Mouse (Mus musculus): Measurements from ENCODE around the gene BC051142. TPM values are rescaled to one million over a fixed set of nuclear protein-coding genes. Genes with fewer than 3 reads are reported as not detected.

BC051142 gene
- polyA plus RNA-seq, 1 experiment from 2014 or later = 5.6 TPM

DNA sequence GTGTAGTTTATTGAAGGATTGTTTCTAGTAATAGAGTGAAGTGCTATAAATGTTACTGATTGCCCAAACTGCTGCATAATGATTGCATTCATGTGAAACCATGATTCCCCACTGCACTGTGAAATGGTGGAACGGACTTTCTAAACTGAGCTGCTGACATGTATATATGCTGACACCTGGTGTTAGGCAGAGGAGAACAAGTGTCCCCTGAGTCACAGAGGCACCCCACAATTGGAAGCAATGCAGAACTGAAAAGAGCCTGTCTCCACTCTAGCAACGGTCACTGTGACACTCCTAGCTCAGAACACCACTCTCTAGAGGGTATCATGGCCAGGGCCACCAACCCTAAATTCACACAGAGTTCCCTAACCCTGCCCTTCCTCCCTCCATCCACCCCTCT lies 19.9 kb upstream of the BC051142 start:
- Histone ChIP-seq H3K4me3 (replicated peaks) (no peak overlapping the region), H3K9ac (replicated peaks) (no peak overlapping the region), H3K27ac (no peak overlapping the region), H3K36me3 (no peaks in the 10 kb centered on the region), H3K4me1 (replicated peaks) (no peaks in the 10 kb centered on the region), H3K27me3 (no peaks in the 10 kb centered on the region), H3K9me3 (no peaks in the 10 kb centered on the region; the same call in 1 of the 2 replicates), H3K4me2 (replicated peaks) (no peak overlapping the region)
- ATAC-seq = no peak
- WGBS = 78% methylated on average over 2 of the region's 2 CpGs

DNA sequence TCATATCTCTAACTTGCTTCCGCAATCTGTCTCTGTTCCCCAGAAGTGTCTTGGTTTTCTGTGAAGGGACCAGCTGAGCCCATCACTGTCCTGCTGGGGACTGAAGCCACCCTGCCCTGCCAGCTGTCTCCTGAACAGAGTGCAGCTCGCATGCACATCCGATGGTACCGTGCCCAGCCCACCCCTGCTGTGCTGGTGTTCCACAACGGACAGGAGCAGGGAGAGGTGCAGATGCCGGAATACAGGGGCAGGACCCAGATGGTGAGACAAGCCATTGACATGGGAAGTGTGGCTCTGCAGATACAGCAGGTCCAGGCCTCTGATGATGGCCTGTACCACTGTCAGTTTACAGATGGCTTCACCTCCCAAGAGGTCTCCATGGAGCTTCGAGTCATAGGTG lies 19.2 kb upstream of the BC051142 start:
- H3K4me1 ChIP-seq (replicated peaks) = no peaks in the 10 kb centered on the region
- 75% methylated on average over 7 of the region's 7 CpGs for WGBS
- no peak overlapping the region for H3K4me2 ChIP-seq (replicated peaks)
- no peak overlapping the region for H3K4me3 ChIP-seq (replicated peaks)
- no peaks in the 10 kb centered on the region for H3K36me3 ChIP-seq
- H3K27ac ChIP-seq = no peak overlapping the region
- ATAC-seq = no peak
- no peaks in the 10 kb centered on the region for H3K27me3 ChIP-seq
- no peak overlapping the region for H3K9ac ChIP-seq (replicated peaks)
- no peaks in the 10 kb centered on the region; the same call in 1 of the 2 replicates for H3K9me3 ChIP-seq

DNA sequence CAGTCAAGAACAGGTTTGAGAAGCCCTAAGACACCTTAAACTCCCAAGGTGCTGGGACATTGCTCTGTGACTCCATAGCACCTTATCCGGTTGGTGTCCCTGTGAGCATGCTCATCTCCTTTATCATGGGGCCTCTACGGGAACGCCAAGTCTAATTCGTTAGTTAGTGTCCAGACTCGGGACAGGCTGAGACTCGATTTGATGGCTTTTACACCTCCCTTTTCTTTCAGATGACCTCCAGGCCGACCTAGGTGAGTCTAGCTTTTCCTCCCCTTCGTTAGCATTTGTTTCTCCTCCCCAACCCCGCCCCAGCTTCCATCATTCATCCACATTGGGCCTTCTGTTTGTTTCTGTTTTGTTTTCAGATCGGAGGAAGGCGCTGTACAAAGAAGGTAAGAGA lies 16.7 kb upstream of the BC051142 start:
- H3K27me3 ChIP-seq = no peaks in the 10 kb centered on the region
- H3K36me3 ChIP-seq = no peaks in the 10 kb centered on the region
- no peak overlapping the region for H3K27ac ChIP-seq
- H3K9ac ChIP-seq (replicated peaks) = no peak overlapping the region
- H3K9me3 ChIP-seq = no peaks in the 10 kb centered on the region; the same call in 1 of the 2 replicates
- no peaks in the 10 kb centered on the region for H3K4me1 ChIP-seq (replicated peaks)
- no peak overlapping the region for H3K4me3 ChIP-seq (replicated peaks)
- 74% methylated on average over 11 of the region's 11 CpGs for WGBS
- ATAC-seq = no peak
- no peak overlapping the region for H3K4me2 ChIP-seq (replicated peaks)

DNA sequence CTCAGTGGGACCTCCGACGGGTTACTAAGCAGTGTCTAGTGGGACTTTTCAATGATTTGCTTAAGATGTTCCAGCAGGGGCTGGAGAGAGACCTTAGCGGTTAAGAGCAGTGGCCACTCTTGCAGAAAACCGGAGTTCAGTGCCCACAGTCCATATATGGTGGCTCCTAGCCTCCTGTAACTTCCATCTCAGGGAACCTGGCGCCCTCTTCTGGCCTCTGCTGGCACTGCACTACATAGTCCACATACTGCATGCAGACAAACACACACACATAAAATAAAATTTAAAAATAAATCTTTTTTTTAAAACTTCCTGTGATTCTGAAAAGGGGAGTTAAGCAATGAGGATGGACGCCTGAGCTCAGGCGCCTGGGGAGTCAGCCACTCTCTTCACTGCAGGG lies 15.4 kb upstream of the BC051142 start:
- Histone ChIP-seq H3K27ac (no peak overlapping the region), H3K27me3 (no peaks in the 10 kb centered on the region), H3K9ac (replicated peaks) (no peak overlapping the region), H3K4me3 (replicated peaks) (no peak overlapping the region), H3K9me3 (no peaks in the 10 kb centered on the region; the same call in 1 of the 2 replicates), H3K4me1 (replicated peaks) (no peaks in the 10 kb centered on the region), H3K36me3 (no peaks in the 10 kb centered on the region), H3K4me2 (replicated peaks) (no peak overlapping the region)
- no peak for ATAC-seq
- WGBS = 79% methylated on average over 7 of the region's 7 CpGs

DNA sequence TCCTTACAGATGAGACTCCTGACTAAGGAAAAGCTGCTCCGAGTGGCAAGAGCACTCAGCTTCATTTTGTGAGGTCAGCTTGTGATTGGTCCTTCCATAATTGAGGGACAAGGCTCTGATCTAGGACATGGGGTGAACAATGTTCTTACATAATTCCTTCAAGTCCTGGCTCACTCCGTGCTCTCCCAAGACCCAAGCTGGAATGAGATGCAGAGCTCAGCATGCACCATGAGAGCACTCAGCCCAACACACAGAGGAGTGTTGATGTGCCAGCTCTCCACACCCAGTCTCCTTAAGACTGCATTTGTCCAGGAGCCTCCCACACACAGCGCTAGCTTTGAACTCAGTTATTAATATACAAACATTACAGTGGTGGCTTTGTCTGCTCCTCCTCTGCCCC lies 13.9 kb upstream of the BC051142 start:
- no peak overlapping the region for H3K9ac ChIP-seq (replicated peaks)
- H3K4me2 ChIP-seq (replicated peaks) = no peak overlapping the region
- no peak for ATAC-seq
- H3K27ac ChIP-seq = no peak overlapping the region
- H3K27me3 ChIP-seq = no peaks in the 10 kb centered on the region
- 74% methylated on average over 3 of the region's 3 CpGs for WGBS
- H3K36me3 ChIP-seq = no peaks in the 10 kb centered on the region
- H3K9me3 ChIP-seq = no peaks in the 10 kb centered on the region; the same call in 1 of the 2 replicates
- H3K4me1 ChIP-seq (replicated peaks) = no peaks in the 10 kb centered on the region
- H3K4me3 ChIP-seq (replicated peaks) = no peak overlapping the region

DNA sequence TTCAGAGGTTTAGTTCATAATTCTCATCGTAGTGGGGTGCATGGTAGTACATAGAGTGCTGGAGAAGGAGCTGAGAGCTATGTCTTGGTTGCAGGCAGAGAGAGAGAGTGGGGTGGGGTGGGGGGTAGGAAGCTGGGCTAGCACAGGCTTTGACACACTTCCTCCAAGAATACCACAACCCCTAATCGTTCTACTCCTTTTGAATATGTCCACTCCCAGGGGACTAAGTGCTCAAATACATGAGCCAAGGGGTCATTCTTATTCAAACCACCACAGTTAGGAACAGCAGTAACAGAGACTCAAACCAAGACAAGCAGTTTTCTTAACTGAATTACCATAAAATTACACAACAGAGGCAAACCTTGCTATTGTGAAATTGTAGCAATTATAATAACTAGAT lies 12.0 kb upstream of the BC051142 start:
- Histone ChIP-seq H3K4me2 (replicated peaks) (no peak overlapping the region), H3K4me1 (replicated peaks) (no peaks in the 10 kb centered on the region), H3K36me3 (no peaks in the 10 kb centered on the region), H3K27ac (no peak overlapping the region), H3K27me3 (peaks cover 1% of the 10 kb centered on the region; the same call in 1 of the 2 replicates), H3K9ac (replicated peaks) (no peak overlapping the region), H3K9me3 (no peaks in the 10 kb centered on the region; the same call in 1 of the 2 replicates), H3K4me3 (replicated peaks) (no peak overlapping the region)
- ATAC-seq = no peak
- WGBS = 79% methylated on average over 2 of the region's 2 CpGs

DNA sequence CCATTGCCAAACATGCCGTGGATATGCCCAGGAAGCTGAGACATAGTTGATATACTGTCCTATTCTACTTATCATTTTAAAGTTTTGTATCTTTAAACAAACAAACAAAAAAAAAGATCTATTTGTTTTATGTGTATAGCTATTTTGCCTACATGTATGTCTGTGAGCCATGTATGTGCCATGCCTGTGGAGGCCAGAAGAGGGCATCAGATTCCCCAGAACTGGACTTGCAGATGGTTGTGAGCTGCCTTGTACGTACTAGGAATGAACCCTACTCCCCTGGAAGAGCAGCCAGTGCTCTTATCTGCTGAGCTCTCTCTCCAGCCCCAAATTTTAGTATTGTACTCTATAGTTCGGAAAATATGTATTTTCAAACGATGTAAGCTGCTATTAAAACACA lies 10.1 kb upstream of the BC051142 start:
- peaks cover 9% of the 10 kb centered on the region; the same call in 1 of the 2 replicates for H3K27me3 ChIP-seq
- no peak for ATAC-seq
- no peaks in the 10 kb centered on the region for H3K36me3 ChIP-seq
- no peak overlapping the region for H3K27ac ChIP-seq
- no peaks in the 10 kb centered on the region for H3K9me3 ChIP-seq
- H3K4me2 ChIP-seq (replicated peaks) = no peak overlapping the region
- no peak overlapping the region for H3K9ac ChIP-seq (replicated peaks)
- H3K4me1 ChIP-seq (replicated peaks) = peaks cover 7% of the 10 kb centered on the region
- WGBS = 38% methylated on average over 4 of the region's 4 CpGs
- no peak overlapping the region for H3K4me3 ChIP-seq (replicated peaks)

DNA sequence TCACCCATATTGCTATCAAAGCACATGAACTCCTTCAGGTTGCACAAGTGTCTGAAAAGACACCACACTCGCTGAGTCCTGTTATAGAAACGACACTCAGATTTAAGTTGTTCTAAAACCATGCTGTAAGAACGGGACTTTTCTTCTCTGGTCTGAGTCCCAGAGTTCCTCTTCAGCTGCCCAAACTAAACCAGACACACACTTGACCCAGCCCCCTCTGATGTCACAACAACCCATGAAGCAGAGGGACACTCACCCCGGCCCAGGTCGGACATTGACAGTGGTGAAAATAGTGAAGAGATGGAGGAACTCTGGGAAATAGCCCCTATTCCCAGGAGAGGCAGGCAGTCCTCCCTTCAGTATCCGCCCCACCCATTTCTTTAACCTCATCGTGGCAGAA lies 7.1 kb upstream of the BC051142 start:
- WGBS = 80% methylated on average over 7 of the region's 7 CpGs
- H3K4me1 ChIP-seq (replicated peaks) = peaks cover 7% of the 10 kb centered on the region
- no peak overlapping the region for H3K4me3 ChIP-seq (replicated peaks)
- H3K36me3 ChIP-seq = no peaks in the 10 kb centered on the region
- no peak for ATAC-seq
- no peaks in the 10 kb centered on the region for H3K9me3 ChIP-seq
- peak overlapping the region; percentile 75 for H3K4me2 ChIP-seq (replicated peaks)
- H3K9ac ChIP-seq (replicated peaks) = no peak overlapping the region
- H3K27me3 ChIP-seq = peaks cover 9% of the 10 kb centered on the region; the same call in 1 of the 2 replicates
- no peak overlapping the region for H3K27ac ChIP-seq

DNA sequence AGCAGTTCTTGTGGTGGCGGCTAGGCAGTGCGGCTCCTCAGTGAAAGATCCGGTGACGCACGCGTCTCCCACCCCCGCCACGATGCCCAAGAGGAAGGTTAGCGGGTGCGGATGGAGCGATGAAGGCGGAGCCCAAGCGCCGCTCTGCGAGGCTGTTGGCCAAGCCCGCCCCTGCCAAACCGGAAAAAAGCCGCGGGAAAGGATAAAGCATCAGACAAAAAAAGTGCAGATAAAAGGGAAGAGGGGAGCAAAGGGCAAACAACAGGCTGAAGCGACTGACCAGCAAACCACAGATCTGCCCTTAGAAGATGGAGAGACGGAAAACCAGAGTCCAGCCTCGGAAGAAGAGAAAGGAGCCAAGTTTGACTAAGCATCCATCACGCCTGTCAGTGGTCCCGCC lies 6.3 kb upstream of the BC051142 start:
- H3K4me1 ChIP-seq (replicated peaks) = peaks cover 7% of the 10 kb centered on the region
- H3K9ac ChIP-seq (replicated peaks) = peak overlapping the region; percentile 58
- WGBS = 5% methylated on average over 24 of the region's 24 CpGs
- H3K27ac ChIP-seq = no peak overlapping the region
- no peaks in the 10 kb centered on the region for H3K9me3 ChIP-seq
- H3K36me3 ChIP-seq = no peaks in the 10 kb centered on the region
- peak; percentile 53; the same call in 1 of the 2 replicates for ATAC-seq
- peak overlapping the region; percentile 46 for H3K4me3 ChIP-seq (replicated peaks)
- peak overlapping the region; percentile 75 for H3K4me2 ChIP-seq (replicated peaks)
- peaks cover 9% of the 10 kb centered on the region; the same call in 1 of the 2 replicates for H3K27me3 ChIP-seq

DNA sequence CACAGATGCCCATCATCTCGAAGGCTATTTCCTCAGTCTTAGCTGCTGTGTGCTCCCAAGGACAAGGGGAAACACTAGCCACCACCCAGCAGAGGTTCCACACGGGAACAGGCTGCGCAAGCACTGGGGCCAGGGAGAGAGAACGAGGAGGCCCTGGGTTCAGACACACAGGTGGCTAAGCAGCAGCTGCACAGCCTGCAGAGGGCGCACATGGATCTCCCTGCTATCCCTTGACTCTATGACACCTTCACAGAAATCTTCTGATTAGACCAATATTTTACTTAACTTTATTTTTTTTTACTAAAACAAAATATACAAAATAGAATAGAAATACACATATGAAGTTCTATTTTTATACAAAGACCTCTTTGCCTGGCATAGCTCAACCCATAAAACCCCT lies 1.3 kb upstream of the BC051142 start:
- H3K4me1 ChIP-seq (replicated peaks) = peaks cover 10% of the 10 kb centered on the region
- H3K9ac ChIP-seq (replicated peaks) = no peak overlapping the region
- 0 out of 2 replicates have a peak, but pooled peaks cover 4% of the 10 kb centered on the region for H3K27me3 ChIP-seq
- no peak for ATAC-seq
- no peak overlapping the region for H3K4me2 ChIP-seq (replicated peaks)
- H3K36me3 ChIP-seq = no peaks in the 10 kb centered on the region
- no peaks in the 10 kb centered on the region for H3K9me3 ChIP-seq
- WGBS = 76% methylated on average over 5 of the region's 5 CpGs
- no peak overlapping the region for H3K4me3 ChIP-seq (replicated peaks)
- H3K27ac ChIP-seq = no peak overlapping the region

DNA sequence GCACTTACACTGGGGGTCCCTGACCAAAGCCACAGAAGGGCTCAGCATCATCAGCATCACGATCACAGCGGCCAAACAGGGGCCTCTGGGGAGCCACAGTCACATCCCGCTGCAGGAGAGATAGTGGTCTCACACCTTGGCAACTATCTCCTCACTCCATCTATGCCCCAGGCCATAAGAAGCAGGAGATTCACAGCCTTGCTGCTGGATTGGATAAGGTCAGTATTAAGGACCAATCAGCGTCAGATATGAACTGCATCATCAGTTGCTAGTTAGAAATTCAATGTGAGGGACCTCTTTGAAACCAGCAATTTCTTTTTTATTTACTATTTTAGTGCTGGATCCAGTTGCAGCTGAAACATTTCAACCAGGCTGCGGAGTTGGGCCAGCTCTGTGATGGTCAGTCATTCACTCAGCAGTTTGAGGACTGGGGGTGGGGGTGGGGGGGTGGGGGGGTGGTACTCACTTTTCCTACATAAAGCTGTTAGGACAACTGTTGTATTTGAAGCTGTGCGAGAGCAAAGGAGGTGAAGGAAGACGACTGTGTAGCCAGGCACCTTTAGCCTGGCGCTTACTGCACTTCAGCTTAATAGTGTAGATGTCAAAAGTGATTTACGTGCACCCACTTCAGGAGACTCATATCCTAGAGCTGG lies 436 bp upstream of the BC051142 start:
- Histone ChIP-seq H3K27ac (peak overlapping the region; percentile 98), H3K4me2 (replicated peaks) (peak overlapping the region; percentile 56), H3K4me3 (replicated peaks) (peak overlapping the region; percentile 60), H3K36me3 (no peaks in the 10 kb centered on the region), H3K9ac (replicated peaks) (peak overlapping the region; percentile 80; the same call in 1 of the 2 replicates), H3K9me3 (no peaks in the 10 kb centered on the region), H3K4me1 (replicated peaks) (peaks cover 10% of the 10 kb centered on the region), H3K27me3 (0 out of 2 replicates have a peak, but pooled peaks cover under 1% of the 10 kb centered on the region)
- ATAC-seq = peak; percentile 75
- 18% methylated on average over 9 of the region's 9 CpGs for WGBS

DNA sequence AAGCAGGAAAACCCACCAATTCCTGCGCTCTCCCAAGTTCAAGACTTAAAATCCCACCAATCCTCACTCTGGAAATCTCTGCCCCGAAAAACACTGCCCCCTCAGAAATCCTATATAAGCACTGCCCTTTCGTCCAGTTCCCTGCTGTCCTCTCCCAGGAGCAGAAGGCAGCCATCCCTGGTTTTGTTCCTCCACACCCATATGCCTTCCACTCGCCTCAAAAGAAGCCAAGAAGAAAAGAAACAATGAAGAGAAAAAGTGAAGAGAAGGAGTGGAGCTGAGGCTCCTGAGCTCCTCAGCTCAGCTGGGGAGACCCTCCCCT lies 735 bp downstream of the BC051142 start:
- H3K9me3 ChIP-seq = no peaks in the 10 kb centered on the region
- peak overlapping the region; percentile 56 for H3K4me2 ChIP-seq (replicated peaks)
- H3K9ac ChIP-seq (replicated peaks) = no peak overlapping the region
- peaks cover 10% of the 10 kb centered on the region for H3K4me1 ChIP-seq (replicated peaks)
- no peak for ATAC-seq
- no peaks in the 10 kb centered on the region for H3K36me3 ChIP-seq
- no peaks in the 10 kb centered on the region for H3K27me3 ChIP-seq
- H3K4me3 ChIP-seq (replicated peaks) = peak overlapping the region; percentile 60
- 36% methylated on average over 4 of the region's 4 CpGs for WGBS
- H3K27ac ChIP-seq = peak overlapping the region; percentile 98

DNA sequence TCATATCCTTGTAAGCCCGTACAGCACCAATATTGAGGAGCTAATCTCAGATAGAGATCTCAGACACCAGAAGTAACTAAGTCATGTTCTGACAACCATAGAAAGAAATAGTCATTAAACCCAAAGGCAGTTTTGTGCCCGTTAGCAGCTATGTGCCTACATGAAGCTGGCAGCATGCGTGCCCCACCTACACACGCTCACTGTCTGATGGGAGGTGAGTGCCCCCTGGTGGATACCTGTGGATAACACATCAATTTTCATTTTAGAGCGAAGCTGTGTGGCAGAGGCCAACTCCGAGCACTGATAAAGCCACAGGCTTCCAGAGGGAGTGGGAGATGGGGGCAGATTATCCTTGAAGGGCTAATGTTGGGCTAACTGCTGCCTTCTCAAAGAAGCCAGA lies 12.5 kb downstream of the BC051142 start:
- Histone ChIP-seq H3K36me3 (no peaks in the 10 kb centered on the region), H3K4me1 (replicated peaks) (no peaks in the 10 kb centered on the region), H3K27me3 (0 out of 2 replicates have a peak, but pooled peaks cover 10% of the 10 kb centered on the region), H3K4me2 (replicated peaks) (no peak overlapping the region), H3K4me3 (replicated peaks) (no peak overlapping the region), H3K27ac (no peak overlapping the region), H3K9ac (replicated peaks) (no peak overlapping the region), H3K9me3 (no peaks in the 10 kb centered on the region)
- 26% methylated on average over 6 of the region's 6 CpGs for WGBS
- ATAC-seq = peak; percentile 55
